Mouse (Mus musculus) left cerebral cortex, adult 11 months (tissue): Measurements from ENCODE around the gene Asb14.
"Not testable (repeated sequence)": the region's sequence is repeated elsewhere in the genome, so short reads cannot be mapped to it uniquely, and the experiment has no call there.

Experiments used
- DNase-seq: peaks from one replicate; pipeline ENCODE4 v3.0.0; 2022; ENCODE audit warnings: low spot score

The Asb14 gene

DNA sequence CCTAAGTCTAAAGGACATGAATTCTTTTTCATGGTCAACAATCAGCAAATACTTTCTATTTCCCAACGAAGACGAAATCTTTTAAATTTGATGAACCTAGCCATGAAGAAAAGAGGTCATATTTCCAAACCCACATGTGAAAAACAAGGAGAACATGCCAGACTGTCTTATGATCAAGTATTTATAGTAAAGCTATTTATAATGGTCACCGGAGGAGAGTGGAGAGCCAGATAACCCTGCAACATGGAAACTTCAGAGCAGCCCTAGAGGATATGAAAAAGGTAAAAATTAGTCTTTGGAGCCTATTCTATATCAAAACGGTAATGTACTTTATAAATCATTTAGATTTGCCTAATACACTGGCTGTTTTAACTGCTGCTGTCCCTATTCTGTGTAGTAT is at the start of gene Asb14:
TSS of gene Asb14 (plus strand) at position 166 of the 400 bp plus-strand sequence.
- DNase-seq = no peak

DNA sequence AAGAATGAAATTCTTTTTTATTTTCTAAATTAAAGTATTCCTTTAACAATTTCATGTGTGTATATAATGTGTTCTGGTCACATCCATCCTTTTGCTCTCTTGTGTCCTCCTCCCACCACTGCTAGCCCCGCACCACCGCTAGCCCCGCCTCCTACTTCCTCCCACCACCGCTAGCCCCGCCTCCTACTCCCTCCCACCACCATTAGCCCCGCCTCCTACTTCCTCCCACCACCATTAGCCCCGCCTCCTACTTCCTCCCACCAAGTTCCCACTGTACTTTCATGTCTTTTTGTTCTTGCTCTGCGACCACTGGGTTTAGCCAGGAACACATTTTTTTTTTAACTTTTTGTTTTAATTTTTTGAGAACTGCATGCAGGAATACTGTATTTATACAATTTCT is 41.3 kb upstream of the Asb14 start:
- no peak for DNase-seq

DNA sequence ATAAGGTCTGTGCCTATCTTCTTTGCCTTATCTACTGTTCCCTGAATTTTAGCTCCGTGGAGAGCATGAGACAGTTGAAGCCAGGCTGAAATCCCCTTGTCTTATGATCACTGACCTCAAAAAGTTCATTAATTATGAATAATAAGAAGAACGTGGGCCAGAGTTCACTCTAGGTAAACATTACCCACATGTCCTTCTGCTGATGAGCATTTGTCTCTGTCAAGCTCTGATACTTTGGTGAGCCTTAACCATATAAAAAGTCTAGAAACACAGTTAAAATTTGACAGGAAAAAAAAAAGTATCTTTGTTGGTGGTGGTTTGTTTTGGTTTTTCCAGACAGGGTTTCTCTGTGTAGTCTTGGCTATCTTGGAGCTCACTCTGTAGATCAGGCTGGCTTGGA is 40.3 kb upstream of the Asb14 start:
- no peak for DNase-seq

DNA sequence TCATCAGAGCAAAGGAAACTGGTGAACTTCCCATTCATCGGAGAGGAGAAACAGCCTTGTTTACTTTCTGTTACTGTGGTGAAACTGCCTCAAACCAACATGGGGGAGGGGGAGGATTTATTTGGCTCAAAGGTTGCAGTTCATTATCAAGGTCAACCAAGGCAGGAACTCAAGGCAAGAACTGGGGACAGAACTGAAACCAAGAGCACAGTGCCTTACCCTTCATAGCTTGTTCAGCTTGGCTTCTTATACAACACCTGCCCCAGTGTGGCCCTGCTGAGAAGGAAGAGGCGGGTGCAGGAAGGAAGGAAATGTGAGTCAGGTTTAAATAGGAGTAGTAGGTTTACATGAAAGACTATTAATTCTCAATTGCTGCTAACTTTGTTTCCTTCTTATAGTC is 36.0 kb upstream of the Asb14 start:
- DNase-seq = no peak

DNA sequence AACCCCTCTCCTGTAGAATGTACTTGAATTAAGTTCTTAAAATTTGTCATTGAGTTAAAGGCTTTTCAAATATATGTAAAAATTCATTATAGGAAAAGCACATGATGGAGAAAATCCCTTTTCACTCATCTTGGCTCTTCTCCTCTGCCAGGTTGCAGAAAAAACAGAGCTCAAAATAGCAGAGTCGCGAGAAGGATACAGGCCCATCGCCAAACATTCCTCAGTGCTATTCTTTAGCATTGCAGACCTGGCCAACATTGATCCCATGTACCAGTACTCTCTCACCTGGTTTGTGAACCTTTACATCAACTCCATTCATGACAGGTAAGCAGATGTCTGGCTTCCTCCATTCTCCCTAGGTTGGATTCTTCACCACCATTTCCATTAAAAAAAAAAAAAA is 35.3 kb upstream of the Asb14 start:
- no peak for DNase-seq

- no peak for DNase-seq
These were observed 27.0 kb upstream of the Asb14 start for GRCm38 (mm10) chr14:26867356-26867755.

DNA sequence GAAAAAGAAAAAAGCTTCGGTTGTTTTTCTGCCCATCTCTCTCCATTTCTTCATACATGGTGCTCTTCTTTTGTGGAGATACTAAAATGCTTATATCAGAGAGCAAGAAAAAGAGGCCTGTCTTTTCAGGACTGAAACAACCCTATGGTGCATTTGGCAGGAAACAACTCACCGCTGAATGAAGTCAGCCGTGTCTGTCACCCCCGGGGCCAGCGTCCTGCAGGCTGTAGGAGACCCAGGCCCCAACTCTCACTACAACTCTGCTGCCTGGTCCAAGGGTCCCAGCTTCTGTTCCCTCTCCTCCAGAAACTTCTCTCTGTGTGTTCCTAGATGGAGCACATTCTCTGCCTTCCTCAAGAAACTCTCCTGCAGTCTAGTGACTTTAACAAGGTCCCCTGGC is 26.1 kb upstream of the Asb14 start:
- no peak for DNase-seq

- DNase-seq = no peak
These were observed 15.6 kb upstream of the Asb14 start for GRCm38 (mm10) chr14:26878756-26879155.

- no peak for DNase-seq
These were observed 14.4 kb upstream of the Asb14 start for GRCm38 (mm10) chr14:26879976-26880375.

DNA sequence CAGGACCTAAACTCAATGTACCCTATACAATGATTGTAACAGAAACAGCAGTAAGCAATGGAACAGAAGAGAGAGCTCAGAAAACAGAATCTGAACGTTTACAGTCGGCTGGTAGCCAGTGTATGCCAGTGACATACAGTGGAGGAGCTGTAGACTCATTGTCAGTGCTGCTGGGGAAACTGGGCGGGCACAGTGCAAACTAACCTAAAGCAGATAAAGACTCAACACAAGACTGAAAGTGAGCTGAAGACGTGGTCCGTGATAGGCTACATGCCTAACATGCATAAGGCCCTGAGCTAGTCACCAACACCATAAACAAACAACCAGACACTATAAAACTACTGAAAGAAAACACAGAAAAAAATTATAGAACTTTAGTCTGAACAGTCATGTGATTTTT is 12.7 kb upstream of the Asb14 start:
- no peak for DNase-seq

- no peak for DNase-seq
These were observed 7.1 kb upstream of the Asb14 start for GRCm38 (mm10) chr14:26887244-26887643.

DNA sequence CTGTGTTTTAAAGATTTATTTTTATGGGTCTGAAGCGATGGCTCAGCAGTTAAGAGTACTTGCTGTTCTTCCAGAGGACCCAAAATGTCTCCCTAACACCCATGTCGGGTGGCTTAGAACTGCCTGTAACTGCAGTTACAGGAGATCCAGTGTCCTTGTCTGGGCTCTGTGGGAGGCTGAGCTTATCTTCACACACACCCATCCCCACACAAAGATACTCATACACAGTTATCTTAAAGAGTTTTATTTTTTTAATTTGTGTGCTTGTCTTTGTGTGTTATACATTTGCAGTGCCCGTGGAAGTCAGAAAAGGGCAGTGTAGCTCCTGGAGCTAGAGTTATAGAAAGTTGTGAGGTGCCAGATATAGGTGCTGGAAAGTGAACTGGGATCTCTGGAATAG is 3.6 kb upstream of the Asb14 start:
- no peak for DNase-seq

- DNase-seq = no peak
These were observed 5.1 kb downstream of the Asb14 start for GRCm38 (mm10) chr14:26899490-26899889.

DNA sequence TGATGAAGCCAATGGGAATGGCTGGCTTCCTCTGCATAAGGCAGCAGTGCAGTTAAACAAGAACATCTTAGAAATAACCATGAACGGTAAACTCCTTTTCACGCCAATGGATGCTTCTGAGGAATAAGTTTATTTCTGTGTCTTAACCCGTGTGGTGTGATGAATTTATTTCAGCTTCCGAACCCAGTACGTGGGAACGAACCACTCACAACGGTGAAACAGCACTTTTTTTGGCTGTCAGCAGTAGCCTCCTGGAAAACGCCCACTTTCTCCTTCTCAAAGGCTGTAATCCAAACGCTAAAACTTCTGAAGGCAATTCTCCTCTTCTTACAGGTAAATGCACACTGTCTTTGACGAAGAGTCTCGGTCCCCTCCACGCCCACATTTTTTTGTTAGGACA is 6.5 kb downstream of the Asb14 start:
- DNase-seq = no peak

DNA sequence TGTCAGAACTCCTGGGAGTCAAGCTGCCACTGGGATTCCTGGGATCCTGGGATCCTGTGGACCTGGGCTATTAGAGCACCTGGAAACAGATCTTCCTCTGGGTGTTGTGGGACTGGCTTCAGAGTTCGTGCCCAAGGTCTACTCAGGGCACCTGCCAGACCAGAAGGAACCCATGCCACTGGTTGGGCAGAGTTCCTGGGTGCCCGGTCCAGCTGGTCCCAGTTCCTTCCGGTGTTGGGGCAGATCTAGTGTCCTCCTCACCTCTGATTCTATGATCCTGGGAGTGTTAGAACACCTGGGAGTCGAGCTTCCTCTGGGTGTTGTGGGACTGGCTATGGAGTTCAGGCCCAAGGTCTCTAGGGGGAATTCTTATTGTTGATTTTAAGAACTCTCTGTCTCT is 13.0 kb downstream of the Asb14 start:
- no peak for DNase-seq

DNA sequence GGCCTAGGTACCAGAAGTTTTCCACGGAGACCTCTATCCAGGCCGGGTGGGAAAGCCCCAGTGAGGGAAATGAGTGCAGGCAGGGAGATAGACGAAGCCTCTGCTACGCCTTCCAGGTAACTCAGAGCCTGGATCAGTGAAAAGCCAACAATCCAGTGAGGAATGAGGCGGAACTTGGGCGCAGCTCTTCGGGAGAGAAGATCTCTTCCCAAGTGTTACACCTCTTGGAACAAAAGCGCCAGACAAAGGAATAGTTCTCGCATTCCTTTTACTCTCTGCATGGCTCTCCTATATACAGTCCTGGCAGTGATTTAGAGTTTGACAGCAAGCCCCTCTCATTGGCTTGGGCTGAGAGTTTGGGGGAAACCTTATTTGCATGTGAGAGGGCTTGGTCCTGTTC is 16.1 kb downstream of the Asb14 start:
- not testable (repeated sequence) for DNase-seq

DNA sequence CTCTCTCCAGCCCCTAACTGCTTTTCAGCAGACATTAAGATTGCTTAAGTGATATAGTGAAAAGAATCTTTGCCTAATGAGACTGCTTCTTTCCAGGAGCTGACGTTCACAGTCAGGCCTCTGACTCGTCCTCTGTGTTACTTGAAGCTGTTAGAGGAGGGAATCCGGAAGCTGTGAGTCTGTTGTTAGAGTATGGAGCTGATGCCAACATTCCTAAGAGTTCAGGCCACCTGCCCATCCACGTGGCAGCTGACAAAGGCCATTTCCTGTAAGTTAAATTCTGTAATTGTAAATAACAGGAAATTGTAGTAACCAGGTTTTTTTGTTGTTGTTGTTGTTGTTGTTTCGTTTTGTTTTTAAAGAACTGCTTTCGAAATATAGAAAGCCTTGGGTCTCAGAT is 16.8 kb downstream of the Asb14 start:
- no peak for DNase-seq

- no peak for DNase-seq
These were observed 17.5 kb downstream of the Asb14 start for GRCm38 (mm10) chr14:26911826-26912225.

DNA sequence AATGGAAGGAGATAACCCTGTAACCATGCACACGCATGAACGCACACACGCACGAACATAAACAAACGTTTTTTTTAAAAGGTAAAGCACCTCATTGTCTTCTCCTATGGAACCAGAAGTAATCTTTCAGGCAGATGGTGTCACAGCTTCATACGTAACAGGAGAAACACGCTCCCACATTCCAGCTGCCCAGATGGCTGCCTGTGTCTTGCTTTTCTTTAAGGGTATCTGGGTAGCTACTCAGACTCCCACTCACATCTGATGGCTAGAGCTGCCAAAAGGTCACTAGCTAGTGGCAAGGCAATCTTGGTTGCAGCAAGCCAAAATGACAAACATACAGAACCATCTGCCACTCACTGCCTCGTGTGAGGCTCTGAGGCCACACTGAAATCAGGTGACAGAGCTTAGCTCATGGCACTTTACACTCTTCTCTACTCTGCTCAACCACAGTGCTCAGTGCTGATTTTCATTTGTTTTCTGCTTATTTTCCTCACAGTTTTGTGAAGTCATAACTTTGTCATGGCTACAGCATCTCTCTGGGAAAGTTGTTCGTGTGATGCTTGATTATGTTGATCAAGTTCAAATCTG is 19.4 kb downstream of the Asb14 start:
- peak; percentile 15 for DNase-seq

- DNase-seq = no peak
These were observed 25.0 kb downstream of the Asb14 start for GRCm38 (mm10) chr14:26919310-26919709.

- DNase-seq = no peak
These were observed 29.5 kb downstream of the Asb14 start for GRCm38 (mm10) chr14:26923702-26924421.

DNA sequence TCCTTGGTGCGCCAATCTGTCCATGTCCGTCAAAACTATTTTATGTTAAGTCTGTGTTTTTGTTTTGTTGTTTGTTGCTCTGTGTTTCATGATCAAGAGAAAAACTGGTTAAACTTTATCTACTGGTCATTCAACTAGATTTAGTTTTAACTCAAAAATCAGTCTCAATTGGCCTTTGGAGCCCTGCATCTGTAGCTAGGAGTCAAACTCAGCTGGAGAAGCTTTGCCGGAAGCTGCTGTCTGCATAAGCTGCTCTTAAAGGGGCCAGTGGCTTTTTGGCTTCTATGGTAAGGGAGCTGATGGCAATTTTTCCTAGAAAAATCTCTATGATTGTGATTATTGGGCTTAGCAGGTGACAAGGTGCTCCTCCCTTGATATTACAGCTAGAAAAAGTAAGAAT is 40.5 kb downstream of the Asb14 start:
- DNase-seq = no peak

DNA sequence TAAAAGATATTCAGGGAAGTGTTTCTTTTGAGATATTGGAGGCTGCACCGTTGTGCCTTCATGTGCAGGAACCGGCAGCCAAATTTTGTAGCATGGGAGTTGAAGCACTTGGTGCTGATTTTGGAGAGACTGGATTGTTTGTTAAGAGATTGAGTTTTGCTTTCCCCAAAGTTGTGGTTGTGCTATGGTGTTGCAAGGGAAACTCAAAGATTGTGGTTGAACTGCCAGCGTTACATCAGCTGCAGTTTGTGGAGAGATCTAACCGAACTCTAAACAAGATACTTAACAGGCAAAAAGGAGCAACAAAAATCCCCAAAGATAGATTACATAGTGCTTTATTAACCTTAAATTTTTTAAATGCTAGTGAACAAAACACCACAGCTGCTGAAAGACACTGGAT is 41.2 kb downstream of the Asb14 start:
- DNase-seq = no peak

- not testable (repeated sequence) for DNase-seq
These were observed 61.8 kb downstream of the Asb14 start for GRCm38 (mm10) chr14:26956139-26956538.
